Mouse (Mus musculus) T-helper 1 cell (primary cell): ENCODE data around the gene Eno3.

ENCODE experiments used
- in situ Hi-C: fragments of 300-600 bp; cut with MboI, MseI; formaldehyde crosslinking; loops from one replicate; pipeline ENCODE4 v1.15.1; 2025; ENCODE audit warnings: high pct_unique_total_duplicates

Eno3 gene

DNA sequence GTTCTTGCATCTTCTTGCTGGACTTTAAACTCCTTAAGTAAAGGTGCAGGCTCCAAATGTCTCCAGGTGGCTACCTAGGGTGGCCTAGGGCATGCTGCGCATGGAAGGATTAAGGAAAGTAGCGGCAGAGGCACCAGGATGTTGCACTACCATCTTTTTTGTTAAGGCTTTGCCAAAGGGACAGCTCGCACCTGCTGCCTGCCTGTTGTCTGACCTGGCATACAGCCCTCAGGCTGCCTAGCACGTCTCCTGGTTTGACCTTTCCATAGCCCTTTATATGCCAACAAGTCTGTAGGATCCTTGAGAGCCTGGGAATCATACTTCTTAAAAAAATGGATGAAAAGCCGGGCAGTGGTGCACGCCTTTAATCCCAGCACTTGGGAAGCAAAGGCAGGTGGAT lies 14.0 kb upstream of the Eno3 start:
- in situ Hi-C loops: no loop called here

- in situ Hi-C loops: no loop called here
Measured at GRCm38 (mm10) chr11:70644564-70645103, 12.4 kb upstream of the Eno3 start.

DNA sequence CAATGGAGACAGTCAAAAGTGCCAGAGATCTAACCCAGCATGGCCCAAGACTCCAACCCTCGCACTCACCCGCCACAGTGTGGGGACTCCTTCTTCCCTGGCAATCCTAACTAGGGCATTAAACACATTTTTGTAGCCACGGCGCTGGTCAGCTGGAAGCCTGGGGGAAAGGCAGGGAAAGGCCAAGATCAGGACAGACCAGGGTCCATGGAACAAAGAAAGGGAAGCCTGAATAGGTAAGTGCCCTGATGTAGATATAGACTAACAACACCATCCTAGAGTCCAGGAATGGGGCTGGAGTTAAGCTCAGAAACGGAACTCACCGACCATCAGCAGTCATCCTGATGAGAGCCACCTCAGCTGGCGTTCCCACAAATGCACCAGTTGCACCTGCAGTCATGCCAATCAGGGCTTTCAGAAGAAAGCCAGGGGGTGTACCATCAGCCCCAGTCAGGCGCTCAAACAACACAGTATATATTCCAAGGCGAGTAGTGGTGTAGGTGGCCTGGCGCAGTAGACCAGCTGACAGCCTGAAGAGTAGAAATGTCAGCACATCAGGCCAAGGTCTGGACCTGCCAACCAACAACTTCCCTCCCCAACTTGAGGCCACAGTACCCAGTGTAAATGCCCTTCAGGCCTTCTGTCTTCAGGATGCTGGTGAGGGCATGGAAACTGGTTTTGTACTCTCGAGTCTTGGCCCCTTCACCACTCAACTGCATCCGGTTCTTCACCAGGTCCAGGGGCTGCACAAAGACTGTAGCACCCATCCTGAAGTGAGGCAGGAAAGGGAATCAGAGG lies 11.3 kb upstream of the Eno3 start:
- in situ Hi-C loops: no loop called here

DNA sequence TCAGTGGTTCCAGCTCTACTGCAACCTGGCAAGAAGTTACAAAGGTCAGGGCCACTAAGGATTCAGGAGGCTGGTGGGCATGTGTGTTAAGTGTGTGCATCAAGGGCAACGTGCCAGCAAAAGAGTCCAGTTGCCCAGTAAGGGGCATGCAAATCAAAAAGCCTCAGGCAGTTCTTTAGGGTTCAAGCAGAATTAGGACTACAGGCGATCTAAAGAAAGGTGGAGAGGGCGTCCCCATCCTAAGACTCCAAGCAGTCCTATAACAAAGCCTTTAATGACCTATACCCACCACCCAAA lies 10.8 kb upstream of the Eno3 start:
- in situ Hi-C loops: no loop called here

GRCm38 (mm10) chr11:70646691-70647650 lies 10.0 kb upstream of the Eno3 start, which contains the start of the genes Rnf167 and Slc25a11:
Gene Rnf167, plus strand, starts transcription at chr11:70647235.
Gene Slc25a11, minus strand, starts transcription at chr11:70647479.
- in situ Hi-C loops: no loop called here

GRCm38 (mm10) chr11:70647716-70648420 lies 9.1 kb upstream of the Eno3 start:
- in situ Hi-C loops: no loop called here

DNA sequence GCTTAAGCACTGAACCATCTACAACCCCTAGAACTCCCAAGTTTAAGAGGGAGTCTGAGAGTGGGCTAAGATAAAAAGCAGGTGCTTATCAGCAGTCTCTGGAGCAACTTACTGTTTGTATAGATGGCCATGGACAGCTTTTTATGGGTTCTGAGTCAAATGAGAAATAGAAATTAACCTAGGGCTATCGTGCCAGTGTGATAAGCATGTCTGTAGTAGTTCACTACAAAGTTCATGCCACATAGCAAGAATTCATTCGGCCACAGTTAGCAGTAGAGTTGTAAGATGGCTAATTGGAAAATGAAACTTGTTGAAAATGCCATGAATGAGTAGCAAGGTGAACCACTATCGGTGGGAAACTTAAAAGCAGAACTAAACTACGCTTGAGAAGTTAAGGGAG lies 8.5 kb upstream of the Eno3 start:
- in situ Hi-C loops: no loop called here

- in situ Hi-C loops: no loop called here
Measured at GRCm38 (mm10) chr11:70649185-70649734, 7.7 kb upstream of the Eno3 start.

- in situ Hi-C loops: no loop called here
Measured at GRCm38 (mm10) chr11:70650322-70651175, 6.5 kb upstream of the Eno3 start.

- in situ Hi-C loops: no loop called here
Measured at GRCm38 (mm10) chr11:70651391-70651790, 5.6 kb upstream of the Eno3 start.

DNA sequence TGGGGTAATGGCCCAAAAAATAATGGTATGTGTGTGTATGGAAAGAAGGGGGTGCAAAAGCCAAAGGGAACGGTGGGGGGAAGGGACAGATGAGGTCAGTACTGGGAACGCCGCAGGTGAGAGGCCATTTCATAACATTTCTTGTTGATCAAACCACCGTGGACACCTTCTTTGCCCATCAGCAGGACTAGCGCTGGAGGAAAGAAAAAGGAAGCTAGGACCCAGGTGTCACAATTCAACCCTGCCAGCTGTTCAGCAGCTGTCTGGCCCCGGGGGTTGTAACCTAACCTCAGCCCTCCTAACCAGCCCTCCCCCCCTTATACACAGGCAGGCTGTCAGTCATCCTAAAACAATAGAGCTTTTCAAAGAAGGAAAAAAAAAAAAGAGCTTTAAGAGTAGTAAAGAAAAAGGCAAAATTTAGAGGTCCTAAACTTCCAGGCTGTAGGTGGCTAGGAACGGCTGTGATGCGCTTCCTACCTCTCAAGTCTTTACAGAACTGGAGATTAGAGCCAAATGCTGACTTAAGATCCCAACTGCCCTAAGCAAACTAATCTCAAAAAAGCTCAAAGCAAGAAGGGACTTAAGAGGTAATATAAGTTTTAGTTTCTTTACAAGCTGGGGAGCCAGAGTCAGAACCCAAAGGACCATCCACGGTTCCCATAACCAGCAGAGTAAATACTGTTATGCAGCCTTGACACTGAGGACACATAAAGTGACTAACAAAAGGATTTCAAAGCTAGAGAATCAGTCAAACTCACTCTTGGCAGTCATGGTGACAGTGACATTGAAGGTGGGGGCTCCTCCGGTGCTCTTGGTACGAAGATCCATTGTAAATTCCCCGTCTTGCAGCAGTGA lies 4.7 kb upstream of the Eno3 start:
- in situ Hi-C loops: no loop called here

- in situ Hi-C loops: no loop called here
Measured at GRCm38 (mm10) chr11:70652884-70653344, 4.1 kb upstream of the Eno3 start.

DNA sequence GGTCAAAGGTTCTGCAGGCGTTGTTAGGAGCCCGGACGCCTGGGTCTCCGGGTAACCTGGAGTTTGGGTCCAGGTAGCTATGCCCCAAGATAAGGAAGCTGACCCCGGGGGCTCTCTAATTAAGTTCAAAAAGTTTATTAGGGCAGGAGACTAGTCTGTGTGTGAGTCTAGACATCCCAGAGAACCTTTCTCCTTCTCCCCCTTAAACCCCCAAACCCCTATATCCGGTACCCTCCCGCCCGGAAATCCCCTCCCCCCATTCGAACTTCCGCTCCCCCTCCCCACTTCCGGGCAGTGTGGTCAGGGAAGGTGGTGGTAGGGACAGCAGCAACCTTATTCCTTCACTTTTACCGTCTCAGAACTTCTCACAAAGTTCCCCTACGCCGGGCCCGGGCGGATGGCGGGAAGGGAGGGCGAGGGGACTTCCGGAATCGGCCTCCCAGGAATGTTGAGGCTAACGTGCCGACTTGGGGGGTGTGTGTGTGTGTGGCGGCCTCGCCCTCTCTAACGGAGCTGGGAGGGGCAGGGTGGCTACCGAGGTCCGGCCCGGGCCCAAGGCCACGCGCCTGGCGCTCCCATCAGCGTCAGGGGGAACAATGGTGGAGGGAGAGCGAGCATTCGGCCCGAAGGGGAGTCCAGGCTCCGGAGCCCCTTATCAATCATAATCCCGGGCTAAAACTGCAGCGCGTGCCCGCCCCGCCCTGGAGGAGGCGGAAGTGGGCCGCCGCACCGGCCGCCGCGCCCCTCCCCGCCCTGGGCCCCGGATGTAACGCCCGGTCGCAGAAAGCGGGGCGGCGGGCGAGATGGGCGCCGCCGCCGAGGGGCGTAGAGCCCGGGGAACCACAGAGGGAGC lies 3.4 kb upstream of the Eno3 start:
- in situ Hi-C loops: no loop called here

- in situ Hi-C loops: no loop called here
Measured at GRCm38 (mm10) chr11:70654198-70654922, 2.6 kb upstream of the Eno3 start, which contains the start of gene Pfn1. Gene Pfn1, minus strand, starts transcription at chr11:70654644.

DNA sequence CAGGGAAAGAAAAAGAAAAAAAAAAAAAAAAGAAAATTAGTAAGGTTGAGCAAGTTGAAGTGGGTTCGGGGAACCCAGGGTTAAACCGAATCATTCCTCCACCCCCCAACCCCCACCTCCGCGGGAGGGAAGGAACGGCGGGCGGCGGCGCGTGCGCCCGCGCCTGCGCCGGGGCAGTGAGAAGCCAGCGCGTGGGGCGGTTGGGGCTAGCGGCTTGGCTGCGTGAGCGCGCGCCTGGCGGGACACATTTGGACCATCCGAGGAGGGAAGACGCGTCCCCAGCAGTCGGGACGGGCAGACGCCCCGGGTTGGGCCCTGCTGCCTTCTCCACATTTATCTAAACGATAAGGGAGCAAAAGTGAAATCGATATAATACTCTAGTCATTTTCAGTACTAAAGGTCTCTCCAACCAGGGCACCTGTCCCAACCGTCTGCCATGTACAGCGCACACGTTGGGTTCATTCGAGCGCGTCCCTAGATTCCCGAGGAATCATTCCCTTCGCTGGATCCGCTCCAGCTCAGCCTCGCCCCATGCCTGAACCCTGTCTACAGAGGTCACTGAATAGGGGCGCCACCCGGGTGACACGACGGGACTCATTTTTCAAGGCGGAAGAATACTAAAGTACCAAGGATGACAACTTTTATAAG lies 2.0 kb upstream of the Eno3 start:
- in situ Hi-C loops: no loop called here

DNA sequence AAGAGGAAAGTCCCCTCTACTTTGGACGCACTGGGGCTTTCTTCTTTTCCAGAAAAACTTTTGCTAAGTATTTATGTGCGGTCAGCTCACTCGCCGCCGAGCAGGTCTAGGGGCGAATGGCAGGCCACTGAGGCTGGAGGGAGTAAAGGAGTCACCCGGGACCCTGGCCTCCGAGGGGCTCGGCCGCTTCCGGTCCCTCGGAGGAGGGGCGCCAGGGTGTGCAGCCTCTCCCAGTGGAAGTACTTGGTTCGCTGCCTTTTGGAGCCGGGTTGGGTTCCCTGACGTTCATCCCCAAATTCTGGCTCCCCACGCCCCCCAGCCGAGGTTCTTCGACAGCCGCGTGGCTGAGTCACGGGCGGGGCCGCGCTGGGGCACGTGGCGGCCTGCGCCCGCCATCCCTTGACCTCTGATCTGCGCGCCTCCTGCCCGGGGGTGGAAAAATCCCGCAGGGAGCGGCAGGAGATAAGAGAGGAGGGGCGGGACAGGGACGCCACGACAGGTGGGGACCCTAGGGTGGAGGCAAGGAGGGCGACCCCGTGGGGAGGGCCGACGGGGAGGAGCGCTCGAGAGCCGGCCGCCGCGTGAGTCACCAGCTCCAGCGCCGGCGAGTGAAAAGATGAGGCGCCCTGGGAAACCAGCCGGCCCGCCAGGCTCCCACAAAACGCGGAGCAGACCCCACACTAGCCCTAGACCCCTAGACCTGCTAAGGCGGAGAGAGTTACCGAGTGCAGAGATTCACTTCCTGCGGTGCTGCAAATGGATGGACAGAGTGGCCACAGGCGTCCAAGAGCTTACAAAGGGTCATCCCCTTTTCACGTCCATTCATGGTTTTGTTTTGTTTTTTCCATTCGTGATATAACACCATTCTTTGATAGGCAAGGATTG lies 1.2 kb upstream of the Eno3 start:
- in situ Hi-C loops: no loop called here
